Comparison of ENCODE assay signal across 8 mouse cellular contexts in genomic region chr15:102002646-102003488, GRCm38 (mm10). TPM values are rescaled to one million over a fixed set of nuclear protein-coding genes. Genes with fewer than 3 reads are reported as not detected.
A peak's percentile ranks its signal among the peaks of the same experiment; 100 is the strongest.
DNase-seq lines count a peak whose midpoint lies in the region; ATAC-seq and TF ChIP-seq lines count a peak whose summit lies in the region.

No protein-coding gene starts in this region.

- no peaks in the 10 kb centered on the region for H3K4me1 ChIP-seq in forebrain, embryonic 14.5 days (ENCODE audit: control insufficient read depth, insufficient read depth, low read length)
- peaks cover 20% of the 10 kb centered on the region for H3K4me1 ChIP-seq in intestine, embryonic 14.5 days (replicated peaks; ENCODE audit: control insufficient read depth, insufficient read depth, low read length)
- H3K4me1 ChIP-seq in liver, embryonic 14.5 days (replicated peaks; ENCODE audit: control insufficient read depth in 2 of 2, insufficient read depth in 2 of 2, low read length in 1 of 2) = no peaks in the 10 kb centered on the region

- no peaks in the 10 kb centered on the region for H3K9me3 ChIP-seq in forebrain, embryonic 14.5 days (replicated peaks; ENCODE audit: control insufficient read depth, low read length)
- H3K9me3 ChIP-seq in intestine, embryonic 14.5 days (ENCODE audit: control insufficient read depth, low read length) = no peaks in the 10 kb centered on the region
- H3K9me3 ChIP-seq in liver, embryonic 14.5 days (ENCODE audit: control insufficient read depth, low read length) = no peaks in the 10 kb centered on the region

- no peaks in the 10 kb centered on the region for H3K36me3 ChIP-seq in forebrain, embryonic 14.5 days (ENCODE audit: control insufficient read depth, insufficient read depth, low read length)
- no peaks in the 10 kb centered on the region for H3K36me3 ChIP-seq in intestine, embryonic 14.5 days (ENCODE audit: control insufficient read depth, insufficient read depth, low read length)
- H3K36me3 ChIP-seq in liver, embryonic 14.5 days (replicated peaks; ENCODE audit: control insufficient read depth, insufficient read depth, low read depth) = no peaks in the 10 kb centered on the region

- peak overlapping the region; percentile 6 for H3K4me3 ChIP-seq in forebrain, embryonic 14.5 days (ENCODE audit: low read depth, low read length)
- H3K4me3 ChIP-seq in intestine, embryonic 14.5 days (ENCODE audit: low read depth, low read length) = peak overlapping the region; percentile 25
- peak overlapping the region; percentile 40 to 41 for H3K4me3 ChIP-seq in liver, embryonic 14.5 days (ENCODE audit: insufficient read depth in 1 of 2, low read depth in 2 of 2, low read length in 2 of 2)
- H3K4me3 ChIP-seq in left cerebral cortex, adult 2 months = no peak overlapping the region

- 3% methylated on average over 34 of the region's 34 CpGs for WGBS in forebrain, embryonic 14.5 days
- 6% methylated on average over 34 of the region's 34 CpGs for whole genome bisulfite sequencing in intestine, embryonic 14.5 days
- 1% methylated on average over 34 of the region's 34 CpGs for WGBS in liver, embryonic 14.5 days (ENCODE audit: insufficient replicate concordance)

- ATAC-seq in forebrain, embryonic 14.5 days = no peak
- ATAC-seq in intestine, embryonic 14.5 days (replicated peaks; ENCODE audit: low FRiP score, low TSS enrichment, low read depth) = peak; percentile 82
- ATAC-seq in liver, embryonic 14.5 days (ENCODE audit: insufficient read depth) = peak; percentile 48; the same call in 1 of the 2 replicates

- peak; percentile 89 for DNase-seq in ES-CJ7 (ENCODE audit: low read depth, low spot score)
- peak; percentile 79 to 90 for DNase-seq in adrenal gland, adult (ENCODE audit: inconsistent age in 2 of 2, low spot score in 1 of 2)
- peak; percentile 24 for DNase-seq in forebrain, embryonic 14.5 days (ENCODE audit: low spot score)
- DNase-seq in intestine, embryonic 14.5 days (ENCODE audit: low spot score) = peak; percentile 84
- peak in 1 of 3 experiments; percentile 34 for DNase-seq in liver, embryonic 14.5 days (ENCODE audit: low read depth in 3 of 3, low spot score in 3 of 3)
- peak; percentile 82 for DNase-seq in neural tube, embryonic 10.5 days (ENCODE audit: extremely low spot score, low spot score)
- DNase-seq in spleen, postnatal 14 days (ENCODE audit: low spot score in 2 of 2) = no peak
- no peak for DNase-seq in left cerebral cortex, adult 2 months (ENCODE audit: extremely low spot score in 1 of 2, low spot score in 2 of 2)

- TF ChIP-seq EP300 in liver, embryonic 14.5 days (IDR thresholded peaks at IDR 0.05; ENCODE audit: low read depth) = no peak

- H3K4me2 ChIP-seq in forebrain, embryonic 14.5 days (ENCODE audit: low read length) = peak overlapping the region; percentile 44
- peak overlapping the region; percentile 47 for H3K4me2 ChIP-seq in intestine, embryonic 14.5 days (ENCODE audit: low read length)
- H3K4me2 ChIP-seq in liver, embryonic 14.5 days (ENCODE audit: low read depth) = peak overlapping the region; percentile 49

- no peak for TF ChIP-seq CTCF in liver, embryonic 14.5 days (IDR thresholded peaks at IDR 0.05; ENCODE audit: low read depth)
- no peak for TF ChIP-seq CTCF in left cerebral cortex, adult 2 months (IDR thresholded peaks at IDR 0.05)

- peaks cover 29% of the 10 kb centered on the region for H3K27me3 ChIP-seq in forebrain, embryonic 14.5 days (replicated peaks; ENCODE audit: control insufficient read depth, insufficient read depth, low read length)
- H3K27me3 ChIP-seq in intestine, embryonic 14.5 days (replicated peaks; ENCODE audit: control insufficient read depth, insufficient read depth, low read length) = peaks cover 7% of the 10 kb centered on the region; the same call in 1 of the 2 replicates
- peaks cover 29% of the 10 kb centered on the region for H3K27me3 ChIP-seq in liver, embryonic 14.5 days (ENCODE audit: control insufficient read depth, insufficient read depth, low read length)

- intact Hi-C loops in left cerebral cortex, adult 2 months (cut with DNase I) = no loop called here

- no peak overlapping the region for H3K27ac ChIP-seq in forebrain, embryonic 14.5 days (ENCODE audit: low read depth, low read length)
- H3K27ac ChIP-seq in intestine, embryonic 14.5 days (ENCODE audit: low read depth) = peak overlapping the region; percentile 47
- H3K27ac ChIP-seq in liver, embryonic 14.5 days = no peak overlapping the region
- H3K27ac ChIP-seq in left cerebral cortex, adult 2 months = no peak overlapping the region

- H3K9ac ChIP-seq in forebrain, embryonic 14.5 days (ENCODE audit: low read length) = 0 out of 2 replicates have a peak overlapping the region, but pooled peaks have one; percentile 30
- H3K9ac ChIP-seq in intestine, embryonic 14.5 days (ENCODE audit: low read length) = peak overlapping the region; percentile 27
- H3K9ac ChIP-seq in liver, embryonic 14.5 days (replicated peaks) = no peak overlapping the region; the same call in 1 of the 2 replicates

RNA-seq across cellular contexts. Expression of gene Krt8, which starts 1.4 kb away (rescaled TPM):
- 2.7 and 3.7 TPM in 2 replicates for polyA plus RNA-seq in forebrain, embryonic 14.5 days (2014; fragmentation: Nextera tagmentation; extraction: Ambion mirVana)
- polyA plus RNA-seq in intestine, embryonic 14.5 days (2014; fragmentation: Nextera tagmentation; extraction: Ambion mirVana) = 381 and 486 TPM in 2 replicates
- polyA plus RNA-seq in liver, embryonic 14.5 days (2012; rRNA removed) = 37.8 and 40.5 TPM in 2 replicates
- polyA plus RNA-seq in liver, embryonic 14.5 days (2014; fragmentation: Nextera tagmentation; extraction: Ambion mirVana) = 98.1 and 102 TPM in 2 replicates
- under 1 TPM in 1 of 2 experiments, not detected in 1; 0.29 TPM for total RNA-seq in left cerebral cortex, adult 2 months (2021)

RNA-seq across cellular contexts. Expression of gene Krt18, which starts 25.1 kb away (rescaled TPM):
- polyA plus RNA-seq in forebrain, embryonic 14.5 days (2014; fragmentation: Nextera tagmentation; extraction: Ambion mirVana) = 5.6 and 7.1 TPM in 2 replicates
- polyA plus RNA-seq in intestine, embryonic 14.5 days (2014; fragmentation: Nextera tagmentation; extraction: Ambion mirVana) = 184 and 210 TPM in 2 replicates
- 25.8 and 31.5 TPM in 2 replicates for polyA plus RNA-seq in liver, embryonic 14.5 days (2012; rRNA removed)
- polyA plus RNA-seq in liver, embryonic 14.5 days (2014; fragmentation: Nextera tagmentation; extraction: Ambion mirVana) = 86.9 and 87.6 TPM in 2 replicates
- under 1 TPM; 0.33 to 0.38 TPM for total RNA-seq in left cerebral cortex, adult 2 months (2021)

RNA-seq across cellular contexts. Expression of gene Krt78, which starts 48.8 kb away (rescaled TPM):
- polyA plus RNA-seq in forebrain, embryonic 14.5 days (2014; fragmentation: Nextera tagmentation; extraction: Ambion mirVana) = not detected in 2 replicates
- 0.09 TPM in 1 of 2 replicates, not detected in the other for polyA plus RNA-seq in intestine, embryonic 14.5 days (2014; fragmentation: Nextera tagmentation; extraction: Ambion mirVana)
- not detected in 2 replicates for polyA plus RNA-seq in liver, embryonic 14.5 days (2012; rRNA removed)
- polyA plus RNA-seq in liver, embryonic 14.5 days (2014; fragmentation: Nextera tagmentation; extraction: Ambion mirVana) = not detected in 2 replicates
- total RNA-seq in left cerebral cortex, adult 2 months (2021) = not detected

Comparison
In these comparisons a context has a peak if more than half of its experiments do, and no peak if none do; other contexts are left out.
1. DNase-seq: peak in ES-CJ7 (single experiment), adrenal gland, adult (2 of 2), forebrain, embryonic 14.5 days (single experiment), intestine, embryonic 14.5 days (single experiment) and neural tube, embryonic 10.5 days (single experiment); none in spleen, postnatal 14 days (0 of 2) and left cerebral cortex, adult 2 months (0 of 2).
2. Peak in every context shown above with its lines, with median percentiles within 50 percentile points of each other: H3K4me2 ChIP-seq.